Mouse (Mus musculus) gastrocnemius, postnatal 36 days (tissue): ENCODE results near the gene Tfpt. TPM values are rescaled to one million over a fixed set of nuclear protein-coding genes. Genes with fewer than 3 reads are reported as not detected.
A peak's percentile ranks its signal among the peaks of the same experiment; 100 is the strongest.
"Not testable (repeated sequence)": the region's sequence is repeated elsewhere in the genome, so short reads cannot be mapped to it uniquely, and the experiment has no call there.

Source experiments
- DNase-seq, 2 experiments: peaks; one replicate each; pipeline ENCODE4 v3.0.0; 2022
- intact Hi-C: fragments of 180-260 bp; cut with DNase I; formaldehyde crosslinking; loops from one replicate; pipeline ENCODE4 v1.15.1; 2025
- total RNA-seq, 2 experiments: library from RNA; stranded (reverse); gene quantifications; 2 replicates each; pipeline ENCODE4 v1.2.3; 2021

The Tfpt gene
- total RNA-seq, 2 experiments from 2014 or later, result 12.8 to 17.0 TPM

DNA sequence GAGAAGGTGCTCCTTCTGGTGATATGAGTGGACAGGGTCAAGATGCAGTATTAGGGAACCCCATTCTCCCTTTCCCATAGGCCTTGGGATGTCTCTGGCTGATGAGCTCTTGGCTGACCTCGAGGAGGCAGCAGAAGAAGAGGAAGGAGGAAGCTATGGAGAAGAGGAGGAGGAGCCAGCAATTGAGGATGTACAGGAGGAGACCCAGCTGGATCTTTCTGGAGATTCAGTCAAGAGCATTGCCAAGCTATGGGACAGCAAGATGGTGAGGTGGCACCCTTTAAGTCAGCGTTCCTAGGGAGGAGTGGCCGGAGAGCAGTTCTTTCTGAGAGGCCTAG is 718 bp upstream of the Tfpt start:
- intact Hi-C loops, result loop anchor here (5.0 kb wide), 1 partner anchor 72 kb away; the partner anchor contains the start of gene Rps9
- DNase-seq, result no peak

DNA sequence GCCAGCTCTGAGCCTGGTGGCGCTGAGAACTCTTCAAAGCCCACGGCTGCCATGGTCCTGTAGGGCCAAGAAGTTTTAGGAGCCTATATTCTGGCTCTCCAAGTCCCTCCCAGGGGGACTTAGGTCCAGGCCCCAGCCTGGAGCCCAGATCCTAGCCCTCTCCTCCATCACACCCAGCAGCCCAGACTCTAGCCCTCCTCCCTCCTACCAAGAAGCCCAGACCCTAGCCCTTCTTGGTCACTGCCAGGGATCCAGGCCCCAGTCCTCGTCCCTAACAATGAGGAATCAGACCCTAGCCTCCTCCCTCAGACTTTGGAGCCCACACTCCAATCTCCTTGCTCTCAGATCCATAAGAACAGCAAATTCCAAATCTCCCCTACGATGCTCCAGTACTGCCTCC is 699 bp downstream of the Tfpt start:
- intact Hi-C loops, result loop anchor here (1.0 to 10.0 kb wide), 3 partner anchors 12 to 506 kb away; partner anchors contain the start of genes Leng8 and Ndufa3
- no peak for DNase-seq

DNA sequence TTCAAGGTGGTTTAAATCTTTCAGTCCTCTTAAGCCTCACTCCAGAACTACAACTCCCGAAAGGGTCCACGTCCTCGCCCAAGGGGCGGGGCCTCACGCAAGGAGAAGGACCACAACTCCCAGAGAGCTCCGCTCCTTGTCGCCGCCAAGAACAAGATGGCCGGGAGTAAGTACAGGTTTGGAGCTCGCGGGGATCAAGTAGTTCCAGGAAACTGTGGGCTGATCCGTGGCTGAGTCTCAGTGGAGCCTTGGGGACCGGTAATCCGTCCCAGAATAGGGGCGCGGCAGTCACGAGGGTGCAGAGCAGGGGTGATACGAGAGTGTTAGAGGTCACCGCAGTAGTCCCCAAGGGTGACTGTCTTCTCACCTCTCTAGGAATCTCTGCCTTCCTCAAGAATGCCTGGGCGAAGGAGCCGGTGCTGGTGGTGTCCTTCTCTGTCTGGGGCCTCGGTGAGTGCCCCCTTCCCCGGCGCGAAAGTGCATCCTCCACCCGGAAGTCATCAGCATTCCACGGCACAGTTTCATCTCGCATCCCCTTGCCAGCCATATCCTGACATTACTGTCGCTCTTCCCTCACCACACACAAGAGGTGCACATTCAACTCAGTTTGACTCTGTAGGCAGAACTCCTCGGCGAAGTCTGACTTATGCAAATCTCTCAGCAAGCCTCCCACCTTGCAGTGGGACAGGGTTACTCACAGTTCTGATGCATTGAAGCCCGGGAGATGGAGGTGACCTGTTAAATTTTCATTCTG is 12.3 kb downstream of the Tfpt start, which contains the start of gene Ndufa3:
Gene Ndufa3, plus strand, starts transcription at position 132 of the 754 bp plus-strand sequence.
- peak; percentile 67 to 79 for DNase-seq
- intact Hi-C loops, result loop anchor here (1.0 kb wide), 1 partner anchor 12 kb away; the partner anchor contains the start of genes Prpf31 and Tfpt

DNA sequence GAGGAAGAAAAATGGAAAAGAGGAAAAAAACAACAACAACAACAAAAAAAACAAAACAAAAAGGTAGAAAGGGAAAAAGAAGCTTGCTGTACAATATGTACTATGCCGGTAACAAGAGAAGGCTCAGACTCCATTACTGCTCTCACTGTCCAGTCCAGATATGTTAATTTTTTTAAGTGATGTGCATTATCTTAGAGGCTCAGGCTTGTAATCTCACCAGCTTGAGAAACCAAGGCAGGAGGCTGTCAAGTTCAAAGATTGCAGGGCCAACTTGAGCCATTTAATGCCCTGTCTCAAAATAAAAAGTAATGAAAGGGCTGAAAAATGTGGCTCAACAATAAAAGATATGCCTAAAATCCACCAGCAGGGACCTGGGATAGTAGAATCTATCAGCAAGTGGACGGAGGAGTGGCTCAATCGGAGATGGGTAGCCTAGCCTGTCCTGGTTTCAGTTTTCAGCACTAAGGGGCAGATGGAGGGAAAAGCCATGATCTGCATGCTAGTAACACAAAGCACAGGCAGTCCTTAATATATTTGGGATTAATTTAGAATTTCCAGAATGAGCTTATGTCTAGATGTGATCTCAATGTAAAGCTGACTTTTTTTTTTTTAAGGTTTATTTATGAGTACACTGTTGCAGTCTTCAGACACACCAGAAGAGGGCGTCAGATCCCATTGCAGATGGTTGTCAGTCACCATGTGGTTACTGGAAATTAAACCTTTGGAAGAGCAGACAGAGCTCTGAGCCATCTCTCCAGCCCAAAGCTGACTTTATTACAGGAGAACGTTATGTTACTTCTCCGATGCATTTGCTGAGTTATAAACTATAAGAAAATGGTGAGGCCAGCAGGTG is 13.1 kb downstream of the Tfpt start:
- intact Hi-C loops, result loop anchor here (1.0 kb wide), 1 partner anchor 13 kb away; the partner anchor contains the start of genes Prpf31 and Tfpt
- no peak for DNase-seq

DNA sequence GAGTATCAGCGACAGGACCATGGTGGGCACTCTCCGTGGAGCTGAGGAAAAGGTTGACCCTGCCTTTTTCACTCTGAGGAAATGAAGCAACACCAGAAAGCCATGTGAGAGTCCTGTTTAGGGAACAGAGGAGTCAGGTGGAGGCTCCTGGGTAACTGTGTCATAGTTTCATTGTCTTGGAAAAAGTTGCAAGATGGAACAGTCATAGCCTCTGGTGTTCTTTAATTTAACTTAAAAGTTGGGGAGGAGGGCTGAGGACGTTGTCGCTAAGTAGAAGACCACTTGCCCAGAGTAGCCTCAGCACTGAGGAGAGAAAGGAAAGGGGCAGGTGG is 13.7 kb downstream of the Tfpt start, which contains the start of gene Oscar:
Gene Oscar, minus strand, starts transcription at position 101 of the 332 bp plus-strand sequence.
- no peak for DNase-seq
- intact Hi-C loops, result no loop called here

DNA sequence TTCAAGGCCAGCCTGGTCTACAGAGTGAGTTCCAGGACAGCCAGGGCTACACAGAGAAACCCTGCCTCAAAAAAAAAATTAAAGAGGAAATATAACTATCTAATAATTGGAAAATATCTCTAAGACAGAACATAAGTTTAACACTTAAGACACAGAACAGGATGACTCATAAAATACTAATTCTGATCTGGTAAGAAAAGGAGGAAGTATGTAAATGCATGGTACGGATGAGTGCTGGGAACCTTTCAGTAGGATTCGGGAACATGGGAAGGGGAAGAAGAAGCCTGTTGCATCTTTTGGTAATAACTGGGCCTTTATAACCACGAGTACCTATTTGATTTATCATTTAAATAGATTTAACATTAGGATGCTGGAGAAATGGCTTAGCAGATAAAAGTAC is 15.7 kb downstream of the Tfpt start:
- intact Hi-C loops, result no loop called here
- DNase-seq, result no peak

DNA sequence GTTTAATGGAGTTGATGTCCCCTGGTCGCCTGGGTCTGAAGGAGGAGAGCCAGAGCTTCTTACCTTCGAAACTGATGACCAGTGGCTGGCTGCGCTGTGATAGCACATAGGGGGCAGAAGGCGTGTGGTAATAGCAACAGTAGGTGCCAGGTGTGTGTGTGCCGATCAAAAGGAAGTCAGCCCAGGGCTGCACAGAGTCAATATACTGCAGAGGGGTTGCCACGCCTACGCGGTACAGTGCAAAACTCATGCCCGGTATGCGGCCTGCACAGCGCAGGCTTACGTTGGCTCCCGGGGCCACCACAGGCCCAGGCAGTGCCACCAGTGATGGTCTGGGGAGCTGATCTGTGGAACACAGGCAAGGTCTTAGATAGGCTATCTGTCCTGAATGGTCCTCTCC is 18.7 kb downstream of the Tfpt start:
- DNase-seq, result no peak
- intact Hi-C loops, result no loop called here

DNA sequence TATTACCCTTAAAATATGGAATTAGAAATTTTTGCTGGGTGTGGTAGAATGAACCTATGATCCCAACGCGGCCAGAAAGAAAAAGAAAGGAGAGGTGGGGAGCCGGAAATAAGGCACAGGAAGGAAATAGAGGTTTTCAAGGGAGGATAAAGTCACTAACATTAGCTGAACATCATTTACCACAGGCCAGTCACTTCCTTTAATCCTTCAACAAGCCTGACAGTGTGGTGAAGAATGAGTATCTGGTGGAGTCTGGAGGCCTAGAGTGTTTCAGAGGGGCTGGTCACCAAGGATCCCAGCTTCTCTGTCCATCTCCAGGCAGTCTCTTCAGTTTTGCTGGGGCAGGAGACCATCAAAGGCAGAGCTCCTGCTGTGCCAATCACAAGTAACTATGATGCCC is 19.3 kb downstream of the Tfpt start:
- intact Hi-C loops, result no loop called here
- DNase-seq, result no peak

DNA sequence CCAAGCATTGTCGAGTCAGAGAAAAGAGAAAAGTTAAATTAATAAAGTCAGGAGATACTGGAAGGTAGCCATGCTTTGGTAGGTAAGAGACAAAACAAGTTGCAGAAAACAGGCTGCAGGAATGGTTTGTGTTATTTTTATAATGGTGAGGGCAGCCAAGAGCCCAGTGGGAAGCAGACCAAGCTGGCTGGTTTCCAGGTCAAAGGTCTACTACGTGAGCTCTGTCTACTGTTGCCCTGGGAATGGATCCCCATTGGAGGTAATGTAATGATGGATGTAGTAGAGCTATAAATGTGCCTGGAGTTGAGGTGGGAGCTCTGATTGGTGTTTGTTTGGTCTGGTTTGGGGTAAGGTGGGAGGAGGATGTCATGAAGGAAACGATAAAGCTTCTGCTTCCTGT is 20.6 kb downstream of the Tfpt start:
- intact Hi-C loops, result no loop called here
- peak in 1 of 2 experiments; percentile 21 for DNase-seq

DNA sequence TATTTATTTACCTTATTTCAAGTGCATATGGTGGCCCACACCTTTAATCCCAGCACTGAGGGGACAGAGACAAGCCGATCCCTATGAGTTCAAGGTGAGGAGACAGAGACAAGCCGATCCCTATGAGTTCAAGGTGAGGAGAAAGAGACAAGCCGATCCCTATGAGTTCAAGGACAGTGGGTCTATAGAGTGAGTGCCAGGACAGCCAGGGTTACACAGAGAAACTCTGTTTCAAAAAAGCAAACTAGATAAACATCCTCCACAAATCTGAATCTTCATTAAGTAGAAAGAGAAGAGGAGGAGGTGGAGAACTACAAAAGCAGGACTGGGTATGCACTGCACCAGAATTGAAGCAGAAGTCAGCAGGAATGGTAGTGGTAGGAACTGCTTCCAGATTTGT is 21.1 kb downstream of the Tfpt start:
- DNase-seq, result no peak
- intact Hi-C loops, result no loop called here

DNA sequence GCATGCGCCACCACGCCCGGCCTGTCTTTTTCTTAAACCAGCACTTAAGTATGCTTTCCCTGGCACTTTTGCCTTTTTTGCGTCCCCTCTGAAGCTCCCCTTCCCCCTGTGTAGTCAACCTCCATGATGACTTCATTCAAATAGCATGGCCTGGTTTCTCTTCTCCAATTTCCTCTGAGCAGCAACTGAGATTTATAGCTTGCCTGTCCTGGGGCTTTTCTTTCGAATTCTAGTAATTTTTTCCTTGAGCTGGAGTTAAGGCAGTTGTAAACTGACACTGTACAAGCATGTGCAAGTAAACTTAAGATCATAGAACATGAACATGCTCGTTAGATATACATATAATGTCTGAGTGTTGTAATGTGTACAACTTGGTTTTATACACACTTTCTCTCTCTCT is 22.3 kb downstream of the Tfpt start:
- DNase-seq, result no peak
- intact Hi-C loops, result no loop called here

DNA sequence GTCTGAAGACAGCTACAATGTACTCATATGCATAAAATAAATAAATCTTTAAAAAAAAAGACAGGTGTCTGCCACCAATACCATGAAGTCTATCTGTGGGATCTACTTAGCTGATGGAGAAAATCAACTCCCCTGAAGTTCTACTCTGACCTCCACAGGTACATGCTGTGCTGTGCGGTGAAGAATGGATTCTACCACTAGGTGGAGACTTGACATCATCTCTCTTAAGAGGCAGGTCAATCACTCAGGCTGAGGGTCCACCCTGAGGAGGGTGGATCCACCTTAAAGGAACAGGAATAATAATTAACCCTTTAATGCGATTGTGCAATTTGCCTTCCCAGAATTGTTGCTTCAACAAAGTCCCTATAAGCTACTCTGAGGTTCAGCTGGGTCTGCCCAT is 22.9 kb downstream of the Tfpt start:
- DNase-seq, result no peak
- intact Hi-C loops, result no loop called here

DNA sequence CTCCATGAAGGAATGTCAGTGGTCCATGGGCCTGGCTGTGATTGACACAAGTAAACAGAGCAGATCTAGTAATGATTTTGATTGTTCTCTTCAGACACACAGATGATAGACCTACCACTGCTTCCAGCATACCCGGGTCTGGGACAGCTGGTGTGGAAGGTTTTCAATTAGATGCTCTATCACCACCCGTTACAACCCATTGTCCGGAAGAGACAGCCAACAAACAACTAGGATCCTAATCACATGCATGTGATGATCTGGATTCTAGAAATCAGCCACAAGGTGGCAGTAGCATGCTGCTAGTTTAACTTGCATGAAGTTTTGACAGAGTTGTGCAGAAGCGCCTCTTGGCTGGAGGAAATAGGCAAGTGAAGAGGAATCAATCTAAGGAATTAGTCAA is 28.6 kb downstream of the Tfpt start:
- intact Hi-C loops, result no loop called here
- DNase-seq, result peak in 1 of 2 experiments; percentile 19

DNA sequence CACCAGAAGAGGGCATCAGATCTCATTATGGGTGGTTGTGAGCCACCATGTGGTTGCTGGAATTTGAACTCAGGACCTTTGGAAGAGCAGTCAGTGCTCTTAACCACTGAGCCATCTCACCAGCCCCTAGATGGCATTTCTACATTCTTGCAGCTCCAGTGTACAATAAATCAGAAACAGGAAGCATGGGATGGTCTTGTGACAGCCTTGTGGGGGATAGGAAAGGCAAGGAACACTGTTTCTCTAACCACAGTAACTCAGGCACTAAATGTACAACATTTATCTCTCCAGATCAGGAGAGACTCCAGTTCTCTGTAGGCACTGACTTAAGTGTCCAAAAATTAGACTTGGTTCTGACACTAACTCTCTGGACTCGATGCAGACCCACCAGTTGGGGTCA is 32.0 kb downstream of the Tfpt start:
- DNase-seq, intact Hi-C loops: not testable (repeated sequence)

DNA sequence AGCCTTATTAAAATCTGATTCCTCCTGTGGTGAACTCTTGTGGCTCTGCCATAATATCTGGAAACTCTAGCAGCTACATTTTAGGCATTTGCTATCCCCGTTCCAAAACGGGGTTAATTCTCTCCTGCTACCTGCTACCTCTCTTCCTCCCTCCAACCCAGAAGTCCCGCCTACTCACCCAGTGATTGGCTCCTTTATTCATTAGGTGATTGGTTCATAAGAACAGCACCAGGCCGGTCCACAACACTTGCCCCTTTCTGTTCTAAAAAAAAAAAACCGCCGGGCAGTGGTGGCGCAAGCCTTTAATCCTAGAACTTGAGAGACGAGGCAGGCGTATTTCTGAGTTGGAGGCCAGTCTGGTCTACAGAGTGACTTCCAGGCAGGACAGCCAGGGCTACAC is 34.6 kb downstream of the Tfpt start:
- no peak for DNase-seq
- intact Hi-C loops, result no loop called here

DNA sequence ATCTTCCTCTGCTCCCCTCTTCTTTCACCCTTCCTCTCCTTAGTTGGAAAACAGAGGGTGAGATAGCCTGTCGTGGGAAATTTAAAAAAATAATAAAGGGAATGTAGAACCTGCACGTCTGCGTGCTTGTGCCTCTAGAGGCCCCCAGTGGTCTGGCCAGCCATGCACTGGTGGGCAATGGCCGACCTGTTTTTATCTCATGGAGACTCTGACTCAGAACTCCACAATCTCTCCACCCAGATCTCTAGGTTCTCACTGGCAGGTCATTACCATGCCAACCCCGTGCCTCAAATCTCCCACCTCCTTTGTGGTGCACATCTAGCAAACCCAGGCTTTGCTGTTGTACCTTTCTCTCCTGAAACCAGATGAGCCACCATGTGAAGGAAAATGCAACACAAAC is 35.0 kb downstream of the Tfpt start:
- intact Hi-C loops, result no loop called here
- DNase-seq, result no peak

DNA sequence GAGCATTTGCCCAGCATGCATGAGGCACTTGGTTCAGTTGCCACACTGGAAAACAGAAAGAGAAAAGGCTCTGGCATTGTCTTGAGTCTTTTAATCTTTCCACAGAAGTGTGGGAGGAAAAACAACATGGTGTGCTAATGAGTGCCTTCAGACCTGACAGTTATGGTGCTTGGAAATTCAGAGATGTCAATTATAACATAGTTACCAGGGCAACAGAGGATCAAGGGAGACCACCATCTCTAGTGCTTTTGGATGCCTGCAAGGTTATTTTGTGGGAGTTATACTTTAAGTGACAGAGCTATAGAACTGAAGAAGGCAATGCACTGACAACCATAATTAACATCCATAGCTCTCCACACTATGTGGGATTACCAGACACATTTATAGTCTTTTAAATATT is 35.9 kb downstream of the Tfpt start:
- DNase-seq, result no peak
- intact Hi-C loops, result no loop called here

DNA sequence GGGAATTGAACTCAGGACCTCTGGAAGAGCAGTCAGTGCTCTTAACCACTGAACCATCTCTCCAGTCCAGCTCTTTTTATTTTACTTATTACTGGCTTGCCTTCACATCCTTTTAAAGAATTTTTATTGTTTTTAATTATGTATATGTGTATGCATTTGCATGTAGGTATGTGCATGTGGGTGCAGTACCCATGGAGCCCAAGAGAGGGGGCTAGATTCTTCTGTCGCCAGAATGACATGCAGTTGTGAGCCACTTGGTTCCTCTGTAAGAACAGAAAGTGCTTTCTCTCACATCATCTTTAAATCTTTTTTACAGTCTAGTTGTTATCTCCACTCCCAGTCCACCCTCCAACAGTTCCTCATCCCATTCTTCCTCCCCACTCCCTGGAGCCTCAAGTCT is 38.2 kb downstream of the Tfpt start:
- no peak for DNase-seq
- intact Hi-C loops, result no loop called here

DNA sequence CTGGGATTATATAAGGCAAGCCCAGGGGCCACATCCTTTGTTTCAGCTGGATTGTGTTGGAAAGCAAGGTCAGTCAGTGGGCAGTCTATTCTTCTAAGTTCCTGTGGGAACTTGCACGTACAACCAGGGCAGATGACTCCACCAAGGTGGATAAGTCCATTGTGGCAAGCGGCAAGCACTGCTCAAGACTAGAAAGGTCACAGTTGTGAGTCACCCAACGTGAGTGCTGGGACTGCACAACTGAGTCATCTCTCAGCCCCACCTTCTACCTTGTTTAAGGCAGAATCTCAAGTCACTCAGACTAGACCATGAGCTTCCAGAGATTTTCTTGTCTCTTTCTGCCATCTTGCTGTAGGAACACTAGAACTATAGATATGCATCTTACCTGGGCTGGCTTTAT is 39.2 kb downstream of the Tfpt start:
- intact Hi-C loops, result no loop called here
- no peak for DNase-seq

DNA sequence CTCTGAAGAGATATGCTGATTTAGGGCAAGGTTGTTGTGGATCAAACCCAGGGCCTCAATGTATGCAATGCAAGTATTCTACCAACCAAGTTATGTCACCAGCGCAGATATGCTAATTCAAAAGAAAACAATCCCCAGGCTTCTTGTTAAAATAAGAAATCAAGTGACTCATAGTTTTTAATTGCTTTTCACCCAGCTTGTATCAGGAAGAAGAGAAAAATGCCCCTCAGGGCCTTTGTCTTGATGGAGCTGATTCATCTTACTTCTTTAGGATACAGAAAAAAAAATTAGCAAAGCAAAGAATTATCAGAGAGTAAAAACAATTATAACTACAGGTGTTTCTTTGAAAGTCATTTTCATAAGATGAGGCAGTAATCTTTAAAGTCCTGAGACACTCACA is 42.4 kb downstream of the Tfpt start:
- DNase-seq, result no peak
- intact Hi-C loops, result no loop called here

DNA sequence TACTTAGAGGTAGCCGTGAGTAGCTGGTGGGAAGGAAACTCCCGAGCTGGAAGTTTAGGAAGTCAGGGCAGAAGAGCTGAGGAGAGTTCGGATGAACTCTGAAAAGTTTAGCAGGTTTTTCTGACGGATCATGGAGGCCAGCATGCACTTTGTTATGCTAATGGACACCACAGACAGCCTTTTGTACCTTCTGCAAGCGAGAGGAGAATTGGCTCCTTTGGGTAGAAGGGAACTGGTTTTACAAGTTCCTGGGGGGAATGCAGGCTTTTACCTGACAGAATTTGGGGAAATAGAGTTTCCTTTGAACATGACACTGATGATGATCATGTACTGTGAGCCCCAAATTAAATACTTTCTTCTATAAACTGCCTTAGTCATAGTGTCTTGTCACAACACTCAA is 43.5 kb downstream of the Tfpt start:
- intact Hi-C loops, result no loop called here
- DNase-seq, result no peak

DNA sequence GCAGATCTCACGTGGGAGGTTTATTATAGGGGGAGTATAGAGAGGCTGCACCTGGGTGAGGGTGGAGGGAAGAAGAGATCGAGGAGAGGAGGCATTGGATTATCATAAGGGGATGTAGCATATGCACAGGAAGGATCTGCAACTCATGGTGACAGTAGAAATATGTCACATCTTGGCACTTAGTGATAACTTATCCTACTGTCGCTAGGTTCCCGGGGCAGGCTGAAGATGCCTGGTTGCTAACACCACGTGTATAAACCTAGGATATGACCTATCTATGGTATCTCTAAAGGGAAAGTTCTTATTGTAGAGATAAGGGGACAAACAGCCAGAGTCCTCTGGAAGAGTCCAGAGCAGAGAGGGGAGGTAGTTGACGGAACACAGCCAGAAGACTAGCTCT is 44.0 kb downstream of the Tfpt start:
- DNase-seq, result no peak
- intact Hi-C loops, result no loop called here
